Mouse (Mus musculus) C2C12 (cell line): Measurements from ENCODE around the gene Slc50a1. TPM values are rescaled to one million over a fixed set of nuclear protein-coding genes. Genes with fewer than 3 reads are reported as not detected.

ENCODE experiments used
- H3K27me3 ChIP-seq: one replicate; pipeline ENCODE4 v1.6.1; 2011; ENCODE audit not compliant: control insufficient read depth, insufficient read depth, insufficient read length
- H3K36me3 ChIP-seq: one replicate; pipeline ENCODE4 v1.6.1; 2011; ENCODE audit not compliant: control insufficient read depth, insufficient read depth
- H3K4me3 ChIP-seq: one replicate; pipeline ENCODE4 v1.5.1; 2011; ENCODE audit warnings: mild to moderate bottlenecking, control low read depth; ENCODE audit not compliant: poor library complexity, insufficient read depth, severe bottlenecking
- H3K79me2 ChIP-seq: one replicate; pipeline ENCODE4 v1.6.1; 2011; ENCODE audit not compliant: control insufficient read depth, insufficient read depth
- H3K79me3 ChIP-seq: one replicate; pipeline ENCODE4 v1.6.1; 2011; ENCODE audit warnings: low read depth, control low read depth
- H3ac ChIP-seq: one replicate; pipeline ENCODE3; 2011; ENCODE audit warnings: low read depth; ENCODE audit not compliant: control insufficient read depth, insufficient read length
- CEBPB ChIP-seq: IDR thresholded peaks from one replicate; pipeline ENCODE4 v1.6.1; 2011; ENCODE audit warnings: low read depth, mild to moderate bottlenecking, control low read depth, moderate library complexity
- CTCF ChIP-seq: IDR thresholded peaks from one replicate; pipeline ENCODE4 v1.5.1; 2011; ENCODE audit not compliant: control insufficient read depth, insufficient read depth, insufficient read length
- FOSL1 ChIP-seq: IDR thresholded peaks from one replicate; pipeline ENCODE4 v1.8.0; 2011; ENCODE audit warnings: mild to moderate bottlenecking, low read length; ENCODE audit not compliant: poor library complexity, insufficient read depth, severe bottlenecking
- MAX ChIP-seq: IDR thresholded peaks from one replicate; pipeline ENCODE4 v1.6.1; 2011; ENCODE audit warnings: mild to moderate bottlenecking, control low read depth
- MYOD1 ChIP-seq: IDR thresholded peaks from one replicate; pipeline ENCODE4 v1.6.1; 2011; ENCODE audit warnings: low read depth; ENCODE audit not compliant: control insufficient read depth, insufficient read length
- MYOG ChIP-seq: IDR thresholded peaks from one replicate; pipeline ENCODE4 v1.6.1; 2011; ENCODE audit not compliant: control insufficient read depth, insufficient read length; ENCODE audit errors: extremely low read depth
- USF1 ChIP-seq: IDR thresholded peaks from one replicate; pipeline ENCODE4 v1.6.1; 2011; ENCODE audit warnings: low read depth, mild to moderate bottlenecking, control low read depth, moderate library complexity
- polyA plus RNA-seq: library from polyadenylated mRNA; unstranded; fragments of >200 nt; fragmentation: generic; extraction: Trizol; gene quantifications from one replicate; pipeline ENCODE4 v1.2.1, GENCODE M21; 2012; ENCODE audit warnings: missing spikeins

Gene Slc50a1
- polyA plus RNA-seq, 1 experiment = 48.7 TPM

- Histone ChIP-seq H3K36me3 (no peaks in the 10 kb centered on the region), H3K79me3 (no peaks in the 10 kb centered on the region), H3ac (no peak overlapping the region), H3K27me3 (no peaks in the 10 kb centered on the region), H3K79me2 (no peaks in the 10 kb centered on the region), H3K4me3 (no peak overlapping the region)
- TF ChIP-seq CTCF = no peak
- TF ChIP-seq USF1 = no peak
- TF ChIP-seq MYOG = no peak
- no peak for TF ChIP-seq CEBPB
- no peak for TF ChIP-seq MYOD1
- TF ChIP-seq MAX = no peak
Measured at GRCm38 (mm10) chr3:89229276-89229675, 41.1 kb downstream of the Slc50a1 start.

GRCm38 (mm10) chr3:89228836-89229235 lies 41.5 kb downstream of the Slc50a1 start, which contains the start of gene Muc1:
Gene Muc1, plus strand, starts transcription at chr3:89229057.
- Histone ChIP-seq H3K27me3 (no peaks in the 10 kb centered on the region), H3K36me3 (no peaks in the 10 kb centered on the region), H3K79me2 (no peaks in the 10 kb centered on the region), H3K79me3 (no peaks in the 10 kb centered on the region), H3K4me3 (no peak within 1 kb of the TSS), H3ac (peak within 1 kb of the TSS; percentile 7)
- TF ChIP-seq CTCF = no peak
- TF ChIP-seq MAX = no peak
- TF ChIP-seq USF1 = no peak
- no peak for TF ChIP-seq CEBPB
- TF ChIP-seq FOSL1 = no peak

- Histone ChIP-seq H3K27me3 (no peaks in the 10 kb centered on the region), H3K4me3 (no peak overlapping the region), H3K79me3 (no peaks in the 10 kb centered on the region), H3ac (peak overlapping the region; percentile 7), H3K79me2 (no peaks in the 10 kb centered on the region), H3K36me3 (no peaks in the 10 kb centered on the region)
- TF ChIP-seq MAX (no peak), CTCF (peak; percentile 87)
Measured at GRCm38 (mm10) chr3:89228180-89228549, 42.2 kb downstream of the Slc50a1 start.

- Histone ChIP-seq H3K4me3 (no peak overlapping the region), H3K27me3 (no peaks in the 10 kb centered on the region), H3K36me3 (no peaks in the 10 kb centered on the region), H3K79me3 (no peaks in the 10 kb centered on the region), H3ac (no peak overlapping the region), H3K79me2 (no peaks in the 10 kb centered on the region)
- TF ChIP-seq MYOD1 (no peak), FOSL1 (no peak), MAX (no peak), USF1 (no peak), CEBPB (no peak), MYOG (no peak), CTCF (no peak)
Measured at GRCm38 (mm10) chr3:89227307-89228179, 42.8 kb downstream of the Slc50a1 start.

- Histone ChIP-seq H3K79me2 (no peaks in the 10 kb centered on the region), H3K4me3 (no peak within 1 kb of the TSS), H3K36me3 (no peaks in the 10 kb centered on the region), H3K79me3 (no peaks in the 10 kb centered on the region), H3ac (no peak within 1 kb of the TSS), H3K27me3 (no peaks in the 10 kb centered on the region)
- TF ChIP-seq MAX (no peak), FOSL1 (no peak), USF1 (no peak), MYOG (no peak), CEBPB (no peak), MYOD1 (no peak), CTCF (no peak)
Measured at GRCm38 (mm10) chr3:89226900-89227299, 43.5 kb downstream of the Slc50a1 start, which contains the start of gene Mtx1. Gene Mtx1, minus strand, starts transcription at chr3:89227088.

GRCm38 (mm10) chr3:89226361-89226760 lies 44.0 kb downstream of the Slc50a1 start:
- no peak overlapping the region for H3ac ChIP-seq
- TF ChIP-seq USF1 (no peak), CTCF (no peak), MAX (no peak), MYOG (no peak), FOSL1 (no peak), CEBPB (no peak), MYOD1 (no peak)
- no peaks in the 10 kb centered on the region for H3K36me3 ChIP-seq
- no peak overlapping the region for H3K4me3 ChIP-seq
- no peaks in the 10 kb centered on the region for H3K79me3 ChIP-seq
- no peaks in the 10 kb centered on the region for H3K79me2 ChIP-seq
- no peaks in the 10 kb centered on the region for H3K27me3 ChIP-seq
